Mouse (Mus musculus): Measurements from ENCODE around the gene Dnajc19. TPM values are rescaled to one million over a fixed set of nuclear protein-coding genes. Genes with fewer than 3 reads are reported as not detected.
A peak's percentile ranks its signal among the peaks of the same experiment; 100 is the strongest.

The Dnajc19 gene
- polyA plus RNA-seq, 1 experiment from 2014 or later, result 105 TPM

DNA sequence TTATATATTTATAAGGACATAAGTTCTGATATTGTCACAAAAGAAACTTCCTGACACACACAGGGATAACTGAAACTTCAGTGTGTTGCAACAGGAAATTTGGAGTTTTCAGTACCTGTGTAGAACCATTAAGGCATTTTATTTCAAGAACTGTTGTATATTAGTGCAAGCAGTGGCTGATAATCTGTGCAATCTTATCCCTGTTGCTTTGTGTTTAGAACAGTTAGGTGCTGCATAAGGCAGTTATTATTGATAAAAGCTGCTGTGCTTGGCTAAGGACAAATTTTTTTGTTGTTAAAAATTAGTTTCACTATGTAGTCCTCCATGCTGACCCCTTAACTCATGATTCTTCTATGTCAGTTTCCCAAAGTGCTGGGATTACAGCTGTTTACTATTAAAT lies 52.2 kb downstream of the Dnajc19 start:
- no peak overlapping the region for H3K4me2 ChIP-seq (replicated peaks)
- H3K4me1 ChIP-seq, result peaks cover 3% of the 10 kb centered on the region; the same call in 1 of the 2 replicates
- H3K36me3 ChIP-seq, result no peaks in the 10 kb centered on the region
- H3K27ac ChIP-seq (replicated peaks), result no peak overlapping the region
- H3K9me3 ChIP-seq (replicated peaks), result no peaks in the 10 kb centered on the region
- no peaks in the 10 kb centered on the region for H3K27me3 ChIP-seq
- no peak overlapping the region for H3K4me3 ChIP-seq (replicated peaks)
- ATAC-seq (ENCODE audit: insufficient number of reproducible peaks, low FRiP score, low TSS enrichment, low read depth), result no peak
- H3K9ac ChIP-seq, result no peak overlapping the region

DNA sequence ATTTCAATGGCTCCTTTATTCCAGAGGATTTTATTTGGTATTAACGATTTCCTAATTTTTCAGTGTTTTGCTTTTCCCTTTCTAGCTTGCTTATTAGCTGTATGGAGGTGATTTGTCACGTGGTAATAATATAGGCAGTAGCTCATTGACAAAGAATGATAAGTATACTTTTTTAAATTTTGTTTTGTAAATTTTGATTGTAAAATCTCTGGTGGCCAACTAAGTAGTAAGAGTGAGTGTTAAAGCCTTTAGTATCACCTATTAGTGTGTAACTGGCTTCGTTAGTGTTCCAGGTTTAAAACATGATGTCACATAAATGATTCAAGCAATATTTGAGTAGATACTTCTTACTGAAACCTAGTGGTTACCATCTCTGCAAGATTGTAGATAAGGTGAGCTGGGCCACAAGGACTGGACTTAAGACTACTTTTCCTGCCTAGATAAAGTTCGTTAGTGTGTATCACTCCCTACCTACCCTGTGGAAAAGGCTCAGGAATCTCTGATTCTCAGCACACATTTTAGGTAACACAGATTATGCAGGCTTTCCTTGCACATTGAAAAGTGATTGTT lies 59.8 kb downstream of the Dnajc19 start:
- Histone ChIP-seq H3K27me3 (no peaks in the 10 kb centered on the region), H3K27ac (replicated peaks) (no peak overlapping the region), H3K9ac (no peak overlapping the region), H3K4me1 (0 out of 2 replicates have a peak, but pooled peaks cover 8% of the 10 kb centered on the region), H3K9me3 (replicated peaks) (no peaks in the 10 kb centered on the region), H3K4me3 (replicated peaks) (peak overlapping the region; percentile 92), H3K36me3 (no peaks in the 10 kb centered on the region), H3K4me2 (replicated peaks) (peak overlapping the region; percentile 72)
- WGBS, result 64% methylated on average over 4 of the region's 4 CpGs
- no peak for ATAC-seq (ENCODE audit: insufficient number of reproducible peaks, low FRiP score, low TSS enrichment, low read depth)

DNA sequence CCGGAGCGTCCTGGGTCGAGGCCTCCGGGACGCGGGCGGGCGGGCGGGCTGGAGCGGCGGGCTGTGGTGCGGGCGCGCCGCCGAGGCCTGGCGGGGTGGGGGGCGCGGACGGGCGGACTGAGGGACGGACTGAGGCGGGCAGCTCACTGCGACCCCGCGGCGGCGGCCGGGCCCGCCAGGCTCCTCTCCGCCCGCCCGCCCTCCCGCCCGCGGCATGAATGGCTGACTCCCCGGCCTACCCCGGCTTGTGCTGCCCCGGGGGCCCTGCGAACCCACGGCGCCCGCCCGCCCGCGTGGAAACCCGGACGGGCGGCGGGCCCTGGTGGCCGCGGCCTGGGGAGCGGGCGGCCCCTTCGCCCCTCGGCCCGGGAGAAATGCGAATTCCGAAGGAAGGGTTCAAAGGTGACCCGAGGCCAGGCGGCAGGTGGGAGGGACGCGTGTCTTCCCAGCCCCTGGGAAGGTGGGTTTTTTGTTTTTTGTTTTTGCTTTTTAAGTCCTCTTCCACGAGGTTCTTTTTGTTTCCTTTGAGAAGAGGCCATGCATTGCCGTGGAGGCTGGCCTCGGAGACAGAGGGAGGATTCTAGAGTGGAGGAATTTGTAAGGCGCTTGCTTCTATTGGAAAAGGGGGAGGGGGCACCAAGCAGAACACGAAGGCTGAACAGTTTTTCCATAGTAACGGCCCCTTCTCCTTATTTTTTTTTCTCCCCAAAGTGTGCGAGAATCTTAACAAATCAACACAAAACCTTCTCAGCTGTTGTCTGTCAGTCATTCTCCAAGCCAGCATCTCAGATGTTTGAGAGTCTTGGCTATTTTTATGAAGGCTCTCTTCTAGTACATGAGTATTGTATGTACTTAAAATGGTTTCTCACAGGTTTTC lies 60.5 kb downstream of the Dnajc19 start:
- peak overlapping the region; percentile 92 for H3K4me3 ChIP-seq (replicated peaks)
- H3K9ac ChIP-seq, result peak overlapping the region; percentile 99
- under 1% methylated on average over 53 of the region's 70 CpGs for WGBS
- peak overlapping the region; percentile 91 for H3K27ac ChIP-seq (replicated peaks)
- no peaks in the 10 kb centered on the region for H3K9me3 ChIP-seq (replicated peaks)
- H3K4me1 ChIP-seq, result 0 out of 2 replicates have a peak, but pooled peaks cover 8% of the 10 kb centered on the region
- H3K27me3 ChIP-seq, result no peaks in the 10 kb centered on the region
- no peaks in the 10 kb centered on the region for H3K36me3 ChIP-seq
- H3K4me2 ChIP-seq (replicated peaks), result peak overlapping the region; percentile 72
- peak; percentile 59 for ATAC-seq (ENCODE audit: insufficient number of reproducible peaks, low FRiP score, low TSS enrichment, low read depth)

DNA sequence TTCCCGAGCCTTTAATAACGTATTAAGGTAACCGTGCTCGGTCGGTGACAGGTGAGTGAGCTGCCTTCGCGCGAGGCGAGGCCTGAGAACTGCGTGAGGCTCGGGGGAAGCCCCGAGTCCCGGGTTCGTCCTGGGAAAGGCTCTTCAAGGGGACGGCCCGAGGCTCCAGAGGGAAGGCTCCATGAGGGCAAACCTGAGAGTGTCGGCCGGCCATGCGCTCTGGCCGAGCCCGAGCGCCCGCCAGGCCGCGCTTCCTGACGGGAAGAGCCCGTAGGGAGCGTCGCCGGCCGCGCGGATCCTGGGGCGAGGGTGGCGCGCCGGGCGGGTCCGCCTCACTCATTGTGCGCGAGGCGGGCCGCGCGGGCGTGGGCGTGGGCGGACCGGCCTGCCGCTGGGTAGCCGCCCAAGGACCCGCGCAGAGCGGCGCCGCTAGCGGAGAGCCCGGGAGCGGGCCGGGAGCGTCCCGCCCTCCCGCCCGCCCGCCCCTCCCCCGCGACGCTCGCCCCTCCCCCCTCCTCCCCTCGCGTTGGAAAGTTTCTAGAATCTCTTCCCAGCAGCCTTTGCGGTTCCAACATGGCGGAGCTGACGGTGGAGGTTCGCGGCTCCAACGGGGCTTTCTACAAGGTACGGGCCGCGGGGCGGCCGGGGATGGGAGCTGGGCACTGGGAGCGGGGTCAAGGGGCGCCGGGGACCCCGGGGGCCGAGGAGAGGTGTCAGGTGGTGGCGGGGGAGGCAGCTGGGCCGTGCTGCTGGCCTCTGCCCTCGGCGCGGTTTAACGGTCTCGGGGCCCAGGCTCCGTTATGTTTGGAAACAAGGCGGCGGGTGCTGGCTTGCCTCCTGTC lies 61.4 kb downstream of the Dnajc19 start, which contains the start of gene Fxr1:
Fxr1 (plus strand) TSS at position 404 of the 842 bp plus-strand sequence.
- Histone ChIP-seq H3K27me3 (no peaks in the 10 kb centered on the region), H3K4me1 (0 out of 2 replicates have a peak, but pooled peaks cover 8% of the 10 kb centered on the region), H3K4me2 (replicated peaks) (peak within 1 kb of the TSS; percentile 72), H3K27ac (replicated peaks) (peak within 1 kb of the TSS; percentile 91), H3K4me3 (replicated peaks) (peak within 1 kb of the TSS; percentile 92), H3K9ac (peak within 1 kb of the TSS; percentile 99), H3K36me3 (no peaks in the 10 kb centered on the region), H3K9me3 (replicated peaks) (no peaks in the 10 kb centered on the region)
- ATAC-seq (ENCODE audit: insufficient number of reproducible peaks, low FRiP score, low TSS enrichment, low read depth), result peak; percentile 96
- under 1% methylated on average over 67 of the region's 97 CpGs for WGBS

DNA sequence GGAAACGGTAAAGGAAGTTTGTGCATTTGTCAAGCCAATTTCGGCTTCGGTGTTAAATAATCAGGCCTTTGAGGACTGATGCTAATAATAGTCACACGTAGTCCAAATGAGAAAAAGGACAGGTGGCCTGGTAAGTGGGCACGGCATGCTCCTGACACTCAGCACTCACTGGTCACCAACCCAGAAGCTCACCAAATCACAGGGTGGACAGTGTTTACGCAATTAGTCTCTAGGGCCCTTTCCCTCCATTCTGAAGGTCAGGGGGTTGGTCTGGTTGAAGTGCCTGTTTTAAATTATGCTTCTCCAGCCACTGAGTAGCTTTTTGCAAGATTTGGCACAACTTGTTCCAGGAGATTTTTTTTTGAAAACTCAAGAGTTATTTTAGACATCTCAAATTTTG lies 72.9 kb downstream of the Dnajc19 start:
- no peak overlapping the region for H3K4me3 ChIP-seq (replicated peaks)
- no peak overlapping the region for H3K9ac ChIP-seq
- H3K27ac ChIP-seq (replicated peaks), result no peak overlapping the region
- no peak for ATAC-seq (ENCODE audit: insufficient number of reproducible peaks, low FRiP score, low TSS enrichment, low read depth)
- H3K4me2 ChIP-seq (replicated peaks), result no peak overlapping the region
- H3K4me1 ChIP-seq, result no peaks in the 10 kb centered on the region
- H3K9me3 ChIP-seq (replicated peaks), result no peaks in the 10 kb centered on the region
- H3K27me3 ChIP-seq, result no peaks in the 10 kb centered on the region
- WGBS, result 49% methylated on average over 6 of the region's 6 CpGs
- no peaks in the 10 kb centered on the region for H3K36me3 ChIP-seq

DNA sequence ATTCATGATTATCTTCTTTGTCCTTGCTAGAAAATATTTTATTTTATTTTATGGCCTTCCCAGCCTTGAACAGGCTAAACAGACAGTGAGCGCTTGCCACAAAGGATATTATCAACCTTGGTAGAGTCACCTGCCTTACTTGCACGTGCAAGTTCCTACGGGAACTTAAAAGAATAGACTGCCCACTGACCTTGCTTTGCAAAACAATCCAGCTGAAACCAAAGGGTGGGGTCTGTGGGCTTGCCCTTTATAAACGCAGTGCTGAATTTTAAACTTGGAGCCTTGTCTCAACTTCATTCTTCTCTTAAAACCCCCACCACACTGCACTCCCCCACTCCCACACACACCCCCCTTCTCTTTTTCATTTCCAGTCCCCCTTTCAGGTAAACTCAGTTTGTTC lies 73.5 kb downstream of the Dnajc19 start:
- no peaks in the 10 kb centered on the region for H3K9me3 ChIP-seq (replicated peaks)
- H3K4me3 ChIP-seq (replicated peaks), result no peak overlapping the region
- H3K36me3 ChIP-seq, result no peaks in the 10 kb centered on the region
- H3K27me3 ChIP-seq, result no peaks in the 10 kb centered on the region
- no peaks in the 10 kb centered on the region for H3K4me1 ChIP-seq
- no peak overlapping the region for H3K9ac ChIP-seq
- H3K4me2 ChIP-seq (replicated peaks), result no peak overlapping the region
- 58% methylated on average over 4 of the region's 4 CpGs for WGBS
- H3K27ac ChIP-seq (replicated peaks), result no peak overlapping the region
- no peak for ATAC-seq (ENCODE audit: insufficient number of reproducible peaks, low FRiP score, low TSS enrichment, low read depth)

DNA sequence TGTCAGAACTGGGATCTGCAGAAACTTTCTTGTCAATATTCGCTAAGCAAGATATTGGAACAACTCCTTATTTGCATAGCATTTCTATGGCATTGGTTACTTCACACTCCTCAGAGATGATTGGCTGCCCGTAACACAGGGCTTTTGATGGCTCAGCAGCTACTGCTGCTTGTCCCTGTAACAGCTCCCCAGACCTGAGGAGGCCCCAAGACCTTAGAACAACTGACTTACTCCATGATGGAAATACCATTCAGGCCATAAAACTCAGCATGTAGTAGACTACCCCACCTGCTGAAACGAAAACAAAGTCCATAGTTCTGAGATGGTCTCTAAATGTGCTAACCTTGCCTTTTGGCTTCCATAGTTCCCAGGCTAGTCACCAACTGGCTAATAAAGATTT lies 74.3 kb downstream of the Dnajc19 start:
- no peaks in the 10 kb centered on the region for H3K4me1 ChIP-seq
- no peak overlapping the region for H3K9ac ChIP-seq
- no peaks in the 10 kb centered on the region for H3K9me3 ChIP-seq (replicated peaks)
- H3K27me3 ChIP-seq, result no peaks in the 10 kb centered on the region
- H3K4me3 ChIP-seq (replicated peaks), result no peak overlapping the region
- H3K4me2 ChIP-seq (replicated peaks), result no peak overlapping the region
- no peak overlapping the region for H3K27ac ChIP-seq (replicated peaks)
- H3K36me3 ChIP-seq, result no peaks in the 10 kb centered on the region
- no peak for ATAC-seq (ENCODE audit: insufficient number of reproducible peaks, low FRiP score, low TSS enrichment, low read depth)
- WGBS, result 75% methylated on average over 3 of the region's 3 CpGs

DNA sequence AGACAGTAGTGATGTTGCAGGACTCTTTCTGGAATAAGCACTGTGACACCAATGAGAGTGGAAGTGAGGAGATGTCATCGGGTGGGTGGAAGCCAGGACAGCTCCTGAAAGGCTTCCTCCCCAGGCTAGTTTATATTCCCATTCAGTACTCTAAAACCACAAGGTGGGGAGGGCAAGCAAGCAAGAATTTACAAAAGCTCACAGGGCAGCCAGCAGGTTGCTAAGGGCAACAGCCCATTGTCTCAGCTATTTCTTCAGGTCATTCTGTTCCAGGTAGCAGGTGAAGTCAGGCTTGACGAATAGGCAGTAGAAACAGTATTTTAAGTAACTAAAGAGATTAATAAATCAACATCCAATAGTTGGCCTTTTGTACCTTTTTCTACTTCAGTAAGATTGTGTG lies 74.8 kb downstream of the Dnajc19 start:
- Histone ChIP-seq H3K27ac (replicated peaks) (no peak overlapping the region), H3K4me1 (no peaks in the 10 kb centered on the region), H3K36me3 (no peaks in the 10 kb centered on the region), H3K9ac (no peak overlapping the region), H3K9me3 (replicated peaks) (no peaks in the 10 kb centered on the region), H3K27me3 (no peaks in the 10 kb centered on the region), H3K4me3 (replicated peaks) (no peak overlapping the region), H3K4me2 (replicated peaks) (no peak overlapping the region)
- no peak for ATAC-seq (ENCODE audit: insufficient number of reproducible peaks, low FRiP score, low TSS enrichment, low read depth)
- WGBS, result 44% methylated on average over 2 of the region's 2 CpGs

Other genes starting within 250 kb of the Dnajc19 start
- gene Ccdc39, start 237.0 kb downstream of the Dnajc19 start, polyA plus RNA-seq (2015; fragmentation: Nextera tagmentation; extraction: Ambion mirVana), result 8.8 and 13.1 TPM in 2 replicates
- gene Fxr1, start 61.4 kb downstream of the Dnajc19 start, polyA plus RNA-seq (2015; fragmentation: Nextera tagmentation; extraction: Ambion mirVana), result 57.3 and 62.3 TPM in 2 replicates